Mouse (Mus musculus): ENCODE data around the gene Sec1. TPM values are rescaled to one million over a fixed set of nuclear protein-coding genes. Genes with fewer than 3 reads are reported as not detected.

Sec1 gene
- polyA plus RNA-seq, 1 experiment from 2014 or later = 0.74 TPM

DNA sequence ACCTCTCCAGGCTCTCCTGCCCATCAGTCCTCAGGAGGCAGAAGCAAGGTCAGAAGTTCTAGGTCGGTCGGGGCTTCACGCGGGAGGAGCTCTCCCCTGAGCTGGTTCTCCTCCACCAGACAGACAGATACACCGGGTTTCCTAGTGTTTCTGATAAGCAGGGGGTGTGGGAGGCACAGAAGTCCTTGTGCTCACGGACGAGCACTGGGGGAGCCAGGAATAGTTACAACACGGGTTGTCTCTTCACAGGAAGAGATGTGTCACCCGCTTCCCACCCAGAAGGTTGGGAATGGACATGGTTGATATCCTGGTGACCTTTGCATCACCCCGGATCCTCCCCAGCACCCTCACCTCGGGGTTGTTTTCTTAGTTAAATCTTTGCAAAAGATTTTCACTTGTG is 4.4 kb downstream of the Sec1 start:
- Histone ChIP-seq H3K9me3 (ENCODE audit: control insufficient read depth, low read length) (no peaks in the 10 kb centered on the region), H3K9ac (ENCODE audit: low read length) (no peak overlapping the region), H3K27me3 (ENCODE audit: control insufficient read depth, insufficient read depth, low read depth, low read length) (no peaks in the 10 kb centered on the region; the same call in 1 of the 2 replicates), H3K4me3 (ENCODE audit: low read length) (no peak overlapping the region), H3K27ac (ENCODE audit: low read length) (no peak overlapping the region), H3K36me3 (ENCODE audit: control insufficient read depth, insufficient read depth, low read length) (no peaks in the 10 kb centered on the region), H3K4me1 (replicated peaks; ENCODE audit: control insufficient read depth, insufficient read depth, low read length) (0 out of 2 replicates have a peak, but pooled peaks cover 11% of the 10 kb centered on the region), H3K4me2 (ENCODE audit: low read depth, low read length) (no peak overlapping the region)
- no peak for ATAC-seq (ENCODE audit: low read depth)
- 54% methylated on average over 11 of the region's 11 CpGs for WGBS

DNA sequence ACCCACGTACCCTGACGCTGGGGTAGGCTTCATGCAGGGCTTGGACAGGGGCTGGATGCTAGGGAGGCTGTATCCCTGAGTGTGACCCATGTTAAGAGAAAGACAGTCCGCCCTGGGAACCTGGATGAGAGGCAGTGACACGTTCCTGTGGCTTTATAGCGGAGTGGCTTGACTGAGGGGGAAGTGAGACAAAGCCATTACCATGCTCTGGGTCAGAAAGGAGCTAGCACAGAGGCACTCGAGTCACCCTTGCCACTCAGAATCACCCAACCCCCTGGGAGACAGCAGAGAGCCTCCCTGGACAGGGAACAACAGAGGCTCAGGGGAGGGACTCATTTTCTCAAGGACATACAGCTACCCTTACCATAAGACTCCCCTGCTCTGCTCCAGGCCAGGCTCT is 5.1 kb downstream of the Sec1 start:
- Histone ChIP-seq H3K4me3 (ENCODE audit: low read length) (no peak overlapping the region), H3K36me3 (ENCODE audit: control insufficient read depth, insufficient read depth, low read length) (no peaks in the 10 kb centered on the region), H3K4me1 (replicated peaks; ENCODE audit: control insufficient read depth, insufficient read depth, low read length) (0 out of 2 replicates have a peak, but pooled peaks cover 11% of the 10 kb centered on the region), H3K27ac (ENCODE audit: low read length) (no peak overlapping the region), H3K9me3 (ENCODE audit: control insufficient read depth, low read length) (no peaks in the 10 kb centered on the region), H3K4me2 (ENCODE audit: low read depth, low read length) (no peak overlapping the region), H3K27me3 (ENCODE audit: control insufficient read depth, insufficient read depth, low read depth, low read length) (no peaks in the 10 kb centered on the region; the same call in 1 of the 2 replicates), H3K9ac (ENCODE audit: low read length) (no peak overlapping the region)
- no peak for ATAC-seq (ENCODE audit: low read depth)
- WGBS = 54% methylated on average over 6 of the region's 6 CpGs

DNA sequence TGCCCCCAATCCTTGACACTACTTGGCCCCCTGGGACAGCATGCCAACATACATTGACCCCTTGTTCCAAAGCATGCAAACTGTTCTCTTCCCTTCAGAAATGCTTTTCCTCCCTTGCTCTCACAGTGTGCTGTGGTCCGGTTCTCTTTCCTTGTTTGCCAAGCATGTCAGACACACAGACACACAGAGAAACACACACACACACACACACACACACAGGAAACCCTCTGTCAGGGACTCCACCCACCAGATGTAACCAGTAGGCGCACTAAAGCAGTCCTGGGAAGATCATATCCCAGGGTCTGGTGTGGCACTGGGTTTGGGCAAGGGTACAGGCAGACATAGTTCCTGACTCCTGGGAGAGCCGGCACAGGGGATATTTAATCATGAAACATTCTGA is 7.4 kb downstream of the Sec1 start:
- no peak overlapping the region for H3K9ac ChIP-seq (ENCODE audit: low read length)
- no peak overlapping the region for H3K4me2 ChIP-seq (ENCODE audit: low read depth, low read length)
- no peaks in the 10 kb centered on the region for H3K36me3 ChIP-seq (ENCODE audit: control insufficient read depth, insufficient read depth, low read length)
- no peak overlapping the region for H3K4me3 ChIP-seq (ENCODE audit: low read length)
- H3K27me3 ChIP-seq (ENCODE audit: control insufficient read depth, insufficient read depth, low read depth, low read length) = no peaks in the 10 kb centered on the region; the same call in 1 of the 2 replicates
- ATAC-seq (ENCODE audit: low read depth) = no peak
- peaks cover 19% of the 10 kb centered on the region for H3K4me1 ChIP-seq (replicated peaks; ENCODE audit: control insufficient read depth, insufficient read depth, low read length)
- 64% methylated on average over 3 of the region's 3 CpGs for WGBS
- no peak overlapping the region for H3K27ac ChIP-seq (ENCODE audit: low read length)
- H3K9me3 ChIP-seq (ENCODE audit: control insufficient read depth, low read length) = no peaks in the 10 kb centered on the region

DNA sequence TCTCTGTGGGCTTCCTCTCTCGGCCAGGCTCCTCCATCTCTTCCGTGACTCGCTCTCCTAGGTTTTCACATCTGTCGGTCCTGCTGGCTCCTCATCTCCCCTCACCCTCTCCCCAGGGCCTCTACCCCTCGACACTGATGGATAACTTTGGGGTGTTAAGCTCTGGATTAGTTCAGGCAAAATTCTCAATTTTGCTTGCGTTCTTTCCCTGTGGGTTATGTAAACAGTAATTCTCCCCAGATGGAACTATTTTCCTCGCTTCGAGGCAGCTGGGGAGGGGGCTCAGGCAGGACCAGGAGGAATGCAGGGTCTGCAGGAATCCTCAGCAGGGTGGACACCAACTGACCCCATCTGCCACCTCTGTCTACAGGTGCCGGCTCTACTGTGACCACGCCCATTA is 8.4 kb downstream of the Sec1 start:
- Histone ChIP-seq H3K4me3 (ENCODE audit: low read length) (no peak overlapping the region), H3K9ac (ENCODE audit: low read length) (peak overlapping the region; percentile 35; the same call in 1 of the 2 replicates), H3K27ac (ENCODE audit: low read length) (no peak overlapping the region), H3K9me3 (ENCODE audit: control insufficient read depth, low read length) (no peaks in the 10 kb centered on the region), H3K36me3 (ENCODE audit: control insufficient read depth, insufficient read depth, low read length) (no peaks in the 10 kb centered on the region), H3K4me2 (ENCODE audit: low read depth, low read length) (no peak overlapping the region), H3K4me1 (replicated peaks; ENCODE audit: control insufficient read depth, insufficient read depth, low read length) (peaks cover 23% of the 10 kb centered on the region), H3K27me3 (ENCODE audit: control insufficient read depth, insufficient read depth, low read depth, low read length) (no peaks in the 10 kb centered on the region; the same call in 1 of the 2 replicates)
- no peak for ATAC-seq (ENCODE audit: low read depth)
- 26% methylated on average over 10 of the region's 10 CpGs for WGBS

DNA sequence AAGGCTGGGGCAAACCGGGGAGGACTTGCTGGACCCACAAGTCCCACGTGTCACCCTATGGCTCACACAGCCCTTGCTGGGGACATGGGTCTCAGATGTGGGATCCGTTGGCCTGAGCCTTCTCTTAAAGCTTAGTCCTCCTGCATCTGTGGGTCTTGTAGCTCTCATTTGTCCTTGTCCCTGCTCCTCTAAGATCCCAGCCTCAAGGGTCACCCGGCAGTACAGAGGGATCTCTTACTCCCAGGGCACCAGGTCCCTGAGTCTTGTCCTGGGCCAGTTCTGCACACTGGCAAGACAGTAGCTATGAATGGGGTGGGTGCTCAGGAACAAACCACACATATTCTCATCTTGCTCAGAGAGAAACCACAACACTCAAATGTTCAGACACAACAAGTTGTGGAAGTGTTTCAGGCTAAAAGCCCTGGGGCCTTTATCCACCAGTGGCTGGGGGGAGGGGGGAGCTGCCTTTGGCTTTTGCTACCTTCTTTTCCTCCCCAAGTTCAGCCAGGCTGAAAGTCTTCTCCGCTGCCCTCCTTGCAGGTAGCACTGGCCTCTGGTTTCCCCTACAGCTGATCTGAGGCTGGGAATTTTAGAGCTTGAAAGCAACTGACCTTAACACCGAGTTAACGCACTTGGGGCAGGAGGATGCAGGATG is 10.7 kb downstream of the Sec1 start, which contains the start of gene Ntn5:
Gene Ntn5, plus strand, starts transcription at position 627 of the 655 bp plus-strand sequence.
- WGBS = 76% methylated on average over 7 of the region's 7 CpGs
- ATAC-seq (ENCODE audit: low read depth) = no peak

DNA sequence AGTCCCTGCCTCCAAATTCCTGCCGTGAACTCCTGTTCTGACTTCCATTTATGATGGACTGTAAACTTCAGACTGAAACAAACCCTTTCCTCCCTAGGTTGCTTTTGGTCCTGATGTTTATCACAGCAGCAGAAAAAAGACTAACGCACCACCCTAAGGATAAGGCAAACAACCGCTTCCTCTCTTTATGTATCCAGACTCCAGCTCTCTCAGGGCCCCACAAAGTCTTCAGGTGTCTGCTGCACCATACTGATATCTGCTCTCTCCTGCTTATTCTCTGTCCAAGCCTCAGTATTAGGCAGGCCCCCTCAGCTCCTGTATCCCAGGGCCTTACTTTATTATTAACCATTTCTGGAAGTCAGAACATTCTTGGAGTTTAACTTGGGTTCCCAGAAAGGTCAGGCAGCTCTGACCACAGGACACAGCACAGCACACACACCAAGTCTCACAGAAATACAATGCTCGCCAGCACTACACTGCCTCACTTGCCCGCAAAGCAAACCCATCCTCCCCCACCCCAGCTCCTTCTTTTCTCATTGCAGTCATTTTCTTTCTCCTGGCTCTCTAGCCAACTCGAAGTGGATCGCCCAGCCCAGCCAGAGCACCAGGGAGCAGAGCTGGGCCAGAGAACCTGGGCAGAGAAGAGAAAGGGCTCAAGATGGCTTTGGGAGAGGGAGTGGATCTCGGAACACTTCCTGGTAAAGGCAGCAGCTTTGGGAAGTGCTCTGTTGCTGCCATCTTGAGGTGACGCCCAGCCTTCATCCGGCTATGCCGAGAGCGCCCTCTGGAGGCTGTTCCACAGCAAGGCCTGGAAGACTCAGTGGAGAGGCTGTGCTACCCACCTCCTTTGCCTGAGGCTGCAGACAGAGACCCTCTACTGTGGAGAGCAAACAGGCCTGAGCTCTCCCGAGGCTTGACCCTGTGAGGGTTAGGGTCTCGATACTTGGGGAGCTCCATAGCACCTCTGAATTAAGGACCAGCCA is 11.8 kb downstream of the Sec1 start:
- peak overlapping the region; percentile 64 for H3K9ac ChIP-seq (ENCODE audit: low read length)

More for the DNA sequence above, 10.7 kb downstream of the Sec1 start, which contains the start of gene Ntn5:
- Histone ChIP-seq H3K4me1 (replicated peaks; ENCODE audit: control insufficient read depth, insufficient read depth, low read length) (peaks cover 24% of the 10 kb centered on the region), H3K27ac (ENCODE audit: low read length) (no peak within 1 kb of the TSS), H3K9ac (ENCODE audit: low read length) (peak within 1 kb of the TSS; percentile 24), H3K4me2 (ENCODE audit: low read depth, low read length) (no peak within 1 kb of the TSS), H3K4me3 (ENCODE audit: low read length) (no peak within 1 kb of the TSS), H3K36me3 (ENCODE audit: control insufficient read depth, insufficient read depth, low read length) (no peaks in the 10 kb centered on the region), H3K9me3 (ENCODE audit: control insufficient read depth, low read length) (no peaks in the 10 kb centered on the region), H3K27me3 (ENCODE audit: control insufficient read depth, insufficient read depth, low read depth, low read length) (no peaks in the 10 kb centered on the region; the same call in 1 of the 2 replicates)

DNA sequence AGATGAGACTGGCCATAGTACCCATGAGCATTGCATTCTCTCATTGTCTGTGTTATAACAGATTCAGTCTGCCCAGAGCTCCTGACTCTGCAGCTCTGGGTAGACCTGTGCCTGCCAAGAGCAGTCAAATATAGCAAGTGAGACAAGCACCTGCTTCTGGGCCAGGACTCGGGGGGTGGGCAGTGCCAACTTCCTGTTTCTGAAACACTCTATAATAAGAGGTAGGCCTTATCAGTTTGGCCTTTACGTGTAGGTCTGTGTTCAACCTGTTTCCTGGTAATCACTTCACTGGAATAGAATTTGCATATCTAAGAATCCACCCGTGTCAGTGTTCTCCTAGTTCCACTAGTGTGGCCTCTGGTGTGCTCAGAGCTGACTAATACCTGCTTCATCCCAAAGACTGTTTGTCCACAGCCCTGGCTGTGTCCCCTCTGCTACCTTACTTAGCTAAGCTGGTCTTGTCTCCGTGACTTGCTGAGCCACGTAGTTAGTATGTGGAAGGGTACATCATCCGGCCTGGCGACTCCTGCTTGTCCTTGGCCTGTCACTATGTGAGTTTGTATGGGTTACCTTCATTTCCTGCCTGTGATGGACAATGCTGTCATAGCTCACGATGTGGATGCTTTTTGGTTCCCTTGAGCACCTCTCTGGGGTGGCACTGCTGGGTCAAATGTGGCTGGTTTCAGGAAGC is 13.0 kb downstream of the Sec1 start:
- Histone ChIP-seq H3K36me3 (ENCODE audit: control insufficient read depth, insufficient read depth, low read length) (no peaks in the 10 kb centered on the region), H3K4me2 (ENCODE audit: low read depth, low read length) (no peak overlapping the region), H3K27me3 (ENCODE audit: control insufficient read depth, insufficient read depth, low read depth, low read length) (no peaks in the 10 kb centered on the region; the same call in 1 of the 2 replicates), H3K4me1 (replicated peaks; ENCODE audit: control insufficient read depth, insufficient read depth, low read length) (peaks cover 21% of the 10 kb centered on the region), H3K27ac (ENCODE audit: low read length) (peak overlapping the region; percentile 69; the same call in 1 of the 2 replicates), H3K9me3 (ENCODE audit: control insufficient read depth, low read length) (no peaks in the 10 kb centered on the region), H3K9ac (ENCODE audit: low read length) (no peak overlapping the region), H3K4me3 (ENCODE audit: low read length) (no peak overlapping the region)
- no peak for ATAC-seq (ENCODE audit: low read depth)
- 59% methylated on average over 8 of the region's 8 CpGs for WGBS

More for the DNA sequence above, 11.8 kb downstream of the Sec1 start:
- Histone ChIP-seq H3K4me3 (ENCODE audit: low read length) (no peak overlapping the region), H3K9me3 (ENCODE audit: control insufficient read depth, low read length) (no peaks in the 10 kb centered on the region), H3K27ac (ENCODE audit: low read length) (peak overlapping the region; percentile 71), H3K36me3 (ENCODE audit: control insufficient read depth, insufficient read depth, low read length) (no peaks in the 10 kb centered on the region), H3K4me1 (replicated peaks; ENCODE audit: control insufficient read depth, insufficient read depth, low read length) (peaks cover 24% of the 10 kb centered on the region), H3K4me2 (ENCODE audit: low read depth, low read length) (peak overlapping the region; percentile 46), H3K27me3 (ENCODE audit: control insufficient read depth, insufficient read depth, low read depth, low read length) (no peaks in the 10 kb centered on the region; the same call in 1 of the 2 replicates)
- WGBS = 26% methylated on average over 14 of the region's 14 CpGs
- ATAC-seq (ENCODE audit: low read depth) = peak; percentile 81

DNA sequence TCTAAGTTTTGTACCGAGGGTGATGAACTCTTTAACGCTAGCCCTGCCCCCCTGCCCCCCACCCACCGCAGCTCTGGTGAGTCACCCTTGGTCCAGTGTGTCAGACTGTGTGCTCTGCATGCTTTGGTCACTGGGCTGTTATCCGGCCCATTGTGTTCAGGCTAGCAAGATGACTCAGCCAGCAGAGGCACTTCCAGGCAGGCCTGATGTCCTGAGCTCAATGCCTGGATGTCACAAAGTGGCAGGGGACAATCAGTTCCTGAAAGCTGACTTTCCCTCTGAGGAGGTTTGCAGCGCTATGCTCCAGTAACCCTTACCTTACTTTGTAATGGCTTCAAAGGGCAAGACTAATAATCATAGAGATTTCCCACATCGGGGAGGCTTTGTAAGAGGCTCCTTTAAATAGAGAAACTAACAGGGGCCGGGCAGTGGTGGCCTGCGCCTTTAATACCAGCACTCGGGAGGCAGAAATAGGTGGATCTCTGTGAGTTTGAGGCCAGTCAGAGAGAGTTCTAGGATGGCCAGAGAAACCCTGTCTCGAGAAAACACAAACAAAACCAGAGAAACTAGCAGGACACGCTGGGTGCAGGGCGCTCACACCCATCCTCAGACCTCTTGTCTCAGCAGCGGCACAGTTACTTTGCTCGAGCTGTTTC is 14.1 kb downstream of the Sec1 start:
- H3K9ac ChIP-seq (ENCODE audit: low read length) = 0 out of 2 replicates have a peak overlapping the region, but pooled peaks have one; percentile 1
- no peak; the same call in 1 of the 2 replicates for ATAC-seq (ENCODE audit: low read depth)
- peaks cover 13% of the 10 kb centered on the region for H3K4me1 ChIP-seq (replicated peaks; ENCODE audit: control insufficient read depth, insufficient read depth, low read length)
- H3K27me3 ChIP-seq (ENCODE audit: control insufficient read depth, insufficient read depth, low read depth, low read length) = no peaks in the 10 kb centered on the region; the same call in 1 of the 2 replicates
- H3K9me3 ChIP-seq (ENCODE audit: control insufficient read depth, low read length) = no peaks in the 10 kb centered on the region
- no peaks in the 10 kb centered on the region for H3K36me3 ChIP-seq (ENCODE audit: control insufficient read depth, insufficient read depth, low read length)
- H3K4me3 ChIP-seq (ENCODE audit: low read length) = no peak overlapping the region
- H3K27ac ChIP-seq (ENCODE audit: low read length) = peak overlapping the region; percentile 36; the same call in 1 of the 2 replicates
- WGBS = 64% methylated on average over 14 of the region's 14 CpGs
- no peak overlapping the region for H3K4me2 ChIP-seq (ENCODE audit: low read depth, low read length)
